In the genomic region with DNA sequence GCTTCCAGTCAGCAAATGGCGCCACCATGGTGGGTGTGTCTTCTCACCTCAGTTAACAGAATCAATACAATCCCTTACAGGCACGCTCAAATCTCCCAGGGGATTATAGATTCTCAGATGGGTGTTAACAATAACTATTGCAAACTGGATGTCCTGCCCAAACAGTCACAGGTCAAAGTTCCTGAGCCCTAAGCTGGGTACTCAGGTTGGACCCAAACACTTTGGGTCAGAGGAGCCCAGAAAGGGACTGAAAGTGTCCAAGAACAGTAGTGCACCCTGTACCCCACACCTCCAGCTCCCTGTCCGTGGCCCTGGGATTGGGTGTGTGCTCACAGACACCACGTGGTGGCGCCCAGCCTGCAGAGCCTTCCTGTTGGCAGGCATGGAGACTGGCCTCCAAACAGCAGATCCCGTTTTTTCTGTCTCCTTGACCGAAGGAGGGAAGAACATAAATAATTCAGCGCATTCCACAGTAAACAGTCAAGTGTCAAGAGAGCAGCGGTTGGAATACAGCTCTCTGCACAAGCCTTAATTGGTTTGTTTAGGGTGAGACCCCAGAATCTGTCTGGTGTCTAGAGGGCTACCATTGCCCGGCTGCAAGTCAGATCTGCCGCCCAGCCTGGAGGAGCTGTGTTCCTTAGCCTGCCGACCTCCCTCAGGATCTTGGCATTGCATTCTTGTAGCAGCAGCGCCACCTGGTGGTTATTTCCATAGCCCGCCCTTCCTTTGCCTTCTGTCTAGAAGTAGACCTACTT, we compare ENCODE assay signal across 8 mouse cellular contexts. TPM values are rescaled to one million over a fixed set of nuclear protein-coding genes. Genes with fewer than 3 reads are reported as not detected.
DNase-seq lines count a peak whose midpoint lies in the region; ATAC-seq and TF ChIP-seq lines count a peak whose summit lies in the region.

No protein-coding gene starts in this region.

- peak; percentile 51 for DNase-seq in T-cell, adult 2 months (ENCODE audit: low spot score)
- peak; percentile 92 to 94 for DNase-seq in cerebellum, postnatal 25 days
- DNase-seq in gastrocnemius, adult 2 months: peak; percentile 90
- peak; percentile 94 for DNase-seq in hindbrain, postnatal 0 days (ENCODE audit: low spot score)
- peak; percentile 80 to 92 for DNase-seq in left cerebral cortex, adult 2 months (ENCODE audit: extremely low spot score in 1 of 2, low spot score in 2 of 2)
- peak; percentile 84 for DNase-seq in right cerebral cortex, adult 18-20 months
- peak; percentile 69 for DNase-seq in urinary bladder, adult 2 months (ENCODE audit: low spot score)

- no peaks in the 10 kb centered on the region for H3K4me1 ChIP-seq in hindbrain, postnatal 0 days (ENCODE audit: insufficient read depth, low read length)

- peak; percentile 86 for ATAC-seq in hindbrain, postnatal 0 days
- peak; percentile 70 for ATAC-seq in megakaryocyte, adult 5-6 weeks (ENCODE audit: poor library complexity, severe bottlenecking)

- 11% methylated on average over 14 of the region's 14 CpGs for WGBS in hindbrain, postnatal 0 days

- no peaks in the 10 kb centered on the region for H3K9me3 ChIP-seq in hindbrain, postnatal 0 days (ENCODE audit: low read length)

- H3K36me3 ChIP-seq in hindbrain, postnatal 0 days (ENCODE audit: insufficient read depth, low read length): no peaks in the 10 kb centered on the region

- H3K4me3 ChIP-seq in gastrocnemius, adult 2 months: peak overlapping the region; percentile 61
- peak overlapping the region; percentile 10; the same call in 1 of the 2 replicates for H3K4me3 ChIP-seq in hindbrain, postnatal 0 days (ENCODE audit: low read length)
- no peak overlapping the region; the same call in 1 of the 2 replicates for H3K4me3 ChIP-seq in left cerebral cortex, adult 2 months

- H3K9ac ChIP-seq in hindbrain, postnatal 0 days (replicated peaks; ENCODE audit: low read length): no peak overlapping the region

- intact Hi-C loops in gastrocnemius, adult 2 months (cut with DNase I): loop anchor here (1.0 to 5.0 kb wide), 5 partner anchors 92 to 326 kb away; partner anchors contain the start of gene Adamts2
- intact Hi-C loops in left cerebral cortex, adult 2 months (cut with DNase I): loop anchor here (1.0 to 2.0 kb wide), 4 partner anchors 144 to 326 kb away; partner anchors contain the start of gene Adamts2

- no peaks in the 10 kb centered on the region for H3K27me3 ChIP-seq in hindbrain, postnatal 0 days (ENCODE audit: insufficient read depth, low read length)

- peak overlapping the region; percentile 67; the same call in 1 of the 2 replicates for H3K27ac ChIP-seq in gastrocnemius, adult 2 months
- no peak overlapping the region for H3K27ac ChIP-seq in hindbrain, postnatal 0 days
- 0 out of 2 replicates have a peak overlapping the region, but pooled peaks have one; percentile 25 for H3K27ac ChIP-seq in left cerebral cortex, adult 2 months

- TF ChIP-seq CTCF in gastrocnemius, adult 2 months (IDR thresholded peaks at IDR 0.05): peak; percentile 96
- TF ChIP-seq CTCF in hindbrain, postnatal 0 days (IDR thresholded peaks at IDR 0.05; ENCODE audit: low read depth): peak; percentile 98
- TF ChIP-seq CTCF in left cerebral cortex, adult 2 months (IDR thresholded peaks at IDR 0.05): peak; percentile 92

- peak overlapping the region; percentile 54 for H3K4me2 ChIP-seq in hindbrain, postnatal 0 days (ENCODE audit: low read depth, low read length)

RNA-seq across cellular contexts. Expression of gene Zfp354c, which starts 58.4 kb away (rescaled TPM):
- 1 to 10 TPM; 3.6 to 4.5 TPM for total RNA-seq in gastrocnemius, adult 2 months (2021)
- 34.5 and 40.8 TPM in 2 replicates for total RNA-seq in hindbrain, postnatal 0 days (2014; rRNA removed)
- polyA plus RNA-seq in hindbrain, postnatal 0 days (2015; fragmentation: Nextera tagmentation; extraction: Ambion mirVana): 32.0 and 37.1 TPM in 2 replicates
- total RNA-seq in left cerebral cortex, adult 2 months (2021): 10 to 100 TPM; 43.3 to 44.2 TPM
- 0.02 and 0.18 TPM in 2 replicates for total RNA-seq in megakaryocyte, adult 5-6 weeks (2015)
- 0.04 and 0.33 TPM in 2 replicates for total RNA-seq in megakaryocyte, adult 5-6 weeks (2017)
- polyA plus RNA-seq in urinary bladder, adult 2 months (2012; rRNA removed): 7.4 and 9.6 TPM in 2 replicates
